Mouse (Mus musculus) lung, postnatal 0 days (tissue): ENCODE measurements around the gene Gnpat. TPM values are rescaled to one million over a fixed set of nuclear protein-coding genes. Genes with fewer than 3 reads are reported as not detected.

Experiments
- ATAC-seq: fragments of 200-750 bp; cut with Nextera tagmentation; 2 replicates; pipeline ENCODE4 v1.8.0; 2017; ENCODE audit warnings: moderate library complexity
- DNase-seq: peaks from one replicate; pipeline ENCODE4 v3.0.0-alpha.2; 2016; ENCODE audit warnings: low spot score
- H3K27ac ChIP-seq: fragments of 300-500 bp; sonication (generic); 2 replicates; pipeline ENCODE4 v1.5.1; 2014; ENCODE audit warnings: antibody characterized with exemption, mild to moderate bottlenecking, low read length, mixed read lengths
- H3K27me3 ChIP-seq: fragments of 300-500 bp; sonication (generic); replicated peaks from 2 replicates; pipeline ENCODE4 v1.6.1; 2014; ENCODE audit warnings: low read length, mixed read lengths; ENCODE audit not compliant: insufficient read depth
- H3K36me3 ChIP-seq: fragments of 300-500 bp; sonication (generic); 2 replicates; pipeline ENCODE4 v1.6.1; 2014; ENCODE audit warnings: low read length, mixed read lengths; ENCODE audit not compliant: insufficient read depth
- H3K4me1 ChIP-seq: fragments of 300-500 bp; sonication (generic); 2 replicates; pipeline ENCODE4 v1.6.1; 2014; ENCODE audit warnings: antibody characterized with exemption, low read depth, low read length, mixed read lengths; ENCODE audit not compliant: insufficient read depth
- H3K4me2 ChIP-seq: fragments of 300-500 bp; sonication (generic); replicated peaks from 2 replicates; pipeline ENCODE4 v1.6.1; 2014; ENCODE audit warnings: low read depth, mild to moderate bottlenecking, low read length, moderate library complexity, mixed read lengths
- H3K4me3 ChIP-seq: fragments of 300-500 bp; sonication (generic); 2 replicates; pipeline ENCODE4 v1.5.1; 2014; ENCODE audit warnings: low read depth, low read length
- H3K9ac ChIP-seq: fragments of 300-500 bp; sonication (generic); replicated peaks from 2 replicates; pipeline ENCODE4 v1.6.1; 2014; ENCODE audit warnings: low read depth, mild to moderate bottlenecking
- H3K9me3 ChIP-seq: fragments of 300-500 bp; sonication (generic); 2 replicates; pipeline ENCODE4 v1.6.1; 2016; ENCODE audit warnings: low read length, mixed read lengths
- CTCF ChIP-seq: IDR thresholded peaks from 2 replicates; pipeline ENCODE4 v1.5.1; 2016; ENCODE audit warnings: antibody characterized with exemption, mild to moderate bottlenecking
- EP300 ChIP-seq: IDR thresholded peaks from 2 replicates; pipeline ENCODE4 v1.6.1; 2016; ENCODE audit warnings: antibody characterized with exemption, mild to moderate bottlenecking, control low read depth
- WGBS: fragments of 180-500 bp; shearing (Covaris S2); extraction: QIAGEN DNeasy Blood & Tissue Kit; methylation state at CpG from one replicate; pipeline ENCODE4 v1.1.7; 2014; 5-methylcytosine and 5-hydroxymethylcytosine counted together
- polyA plus RNA-seq: library from polyadenylated mRNA; unstranded; fragments of >200 nt; fragmentation: Nextera tagmentation; extraction: Ambion mirVana; gene quantifications from 2 replicates; pipeline ENCODE4 v1.2.1, GENCODE M21; 2015

The Gnpat gene
- 67.8 and 71.5 TPM in 2 replicates for polyA plus RNA-seq

- Histone ChIP-seq H3K4me1 (peaks cover 3% of the 10 kb centered on the region; the same call in 1 of the 2 replicates), H3K27me3 (no peaks in the 10 kb centered on the region), H3K27ac (peak within 1 kb of the TSS; percentile 95), H3K36me3 (peaks cover 5% of the 10 kb centered on the region; the same call in 1 of the 2 replicates), H3K9ac (peak within 1 kb of the TSS; percentile 96), H3K4me2 (peak within 1 kb of the TSS; percentile 76), H3K4me3 (peak within 1 kb of the TSS; percentile 93), H3K9me3 (no peaks in the 10 kb centered on the region)
- 1% methylated on average over 46 of the region's 55 CpGs for WGBS
- TF ChIP-seq CTCF = no peak
- TF ChIP-seq EP300 = no peak
- ATAC-seq = peak; percentile 96
- peak; percentile 93 for DNase-seq
Measured at GRCm38 (mm10) chr8:124862321-124863162, at the start of gene Gnpat, which contains the start of gene 2810004N23Rik. TSS of gene Gnpat (plus strand) at chr8:124863033. TSS of gene 2810004N23Rik (minus strand) at chr8:124863120.

GRCm38 (mm10) chr8:124813326-124813725 lies 49.5 kb upstream of the Gnpat start:
- Histone ChIP-seq H3K36me3 (no peaks in the 10 kb centered on the region), H3K27ac (no peak overlapping the region), H3K4me2 (no peak overlapping the region), H3K4me3 (no peak overlapping the region), H3K9ac (no peak overlapping the region), H3K4me1 (no peaks in the 10 kb centered on the region), H3K27me3 (no peaks in the 10 kb centered on the region), H3K9me3 (0 out of 2 replicates have a peak, but pooled peaks cover 7% of the 10 kb centered on the region)
- ATAC-seq = peak; percentile 12; the same call in 1 of the 2 replicates
- DNase-seq = no peak
- TF ChIP-seq CTCF (no peak), EP300 (no peak)
- 79% methylated on average over 4 of the region's 4 CpGs for WGBS

- no peaks in the 10 kb centered on the region for H3K4me1 ChIP-seq
- DNase-seq (peak; percentile 13), ATAC-seq (peak; percentile 52)
- no peak overlapping the region for H3K4me3 ChIP-seq
- no peaks in the 10 kb centered on the region for H3K27me3 ChIP-seq
- WGBS = 79% methylated on average over 12 of the region's 12 CpGs
- TF ChIP-seq EP300 = no peak
- no peak for TF ChIP-seq CTCF
- no peak overlapping the region for H3K9ac ChIP-seq
- H3K36me3 ChIP-seq = no peaks in the 10 kb centered on the region
- 0 out of 2 replicates have a peak, but pooled peaks cover 7% of the 10 kb centered on the region for H3K9me3 ChIP-seq
- H3K27ac ChIP-seq = no peak overlapping the region
- no peak overlapping the region for H3K4me2 ChIP-seq
Measured at GRCm38 (mm10) chr8:124815870-124816269, 47.0 kb upstream of the Gnpat start.

- TF ChIP-seq CTCF (no peak), EP300 (no peak)
- Histone ChIP-seq H3K4me3 (no peak overlapping the region), H3K27ac (no peak overlapping the region), H3K36me3 (no peaks in the 10 kb centered on the region), H3K9me3 (0 out of 2 replicates have a peak, but pooled peaks cover 7% of the 10 kb centered on the region), H3K27me3 (no peaks in the 10 kb centered on the region), H3K9ac (no peak overlapping the region), H3K4me2 (no peak overlapping the region), H3K4me1 (no peaks in the 10 kb centered on the region)
- DNase-seq = no peak
- ATAC-seq = no peak
- 88% methylated on average over 11 of the region's 11 CpGs for WGBS
Measured at GRCm38 (mm10) chr8:124816866-124817265, 46.0 kb upstream of the Gnpat start.

- Histone ChIP-seq H3K4me2 (no peak overlapping the region), H3K9me3 (0 out of 2 replicates have a peak, but pooled peaks cover 7% of the 10 kb centered on the region), H3K27ac (no peak overlapping the region), H3K4me3 (no peak overlapping the region), H3K36me3 (no peaks in the 10 kb centered on the region), H3K4me1 (no peaks in the 10 kb centered on the region), H3K27me3 (no peaks in the 10 kb centered on the region), H3K9ac (no peak overlapping the region)
- ATAC-seq (no peak), DNase-seq (no peak)
- TF ChIP-seq EP300 = no peak
- TF ChIP-seq CTCF = no peak
- 74% methylated on average over 3 of the region's 3 CpGs for WGBS
Measured at GRCm38 (mm10) chr8:124817361-124817760, 45.5 kb upstream of the Gnpat start.

GRCm38 (mm10) chr8:124819612-124820115 lies 43.2 kb upstream of the Gnpat start:
- 41% methylated on average over 6 of the region's 6 CpGs for WGBS
- TF ChIP-seq EP300 (0 out of 2 replicates have a peak, but pooled peaks have one; percentile 21), CTCF (no peak)
- no peaks in the 10 kb centered on the region for H3K4me1 ChIP-seq
- ATAC-seq = peak; percentile 72
- H3K27ac ChIP-seq = no peak overlapping the region
- peak; percentile 57 for DNase-seq
- 0 out of 2 replicates have a peak, but pooled peaks cover 7% of the 10 kb centered on the region for H3K9me3 ChIP-seq
- H3K27me3 ChIP-seq = no peaks in the 10 kb centered on the region
- no peaks in the 10 kb centered on the region for H3K36me3 ChIP-seq
- no peak overlapping the region for H3K9ac ChIP-seq
- H3K4me3 ChIP-seq = no peak overlapping the region
- no peak overlapping the region for H3K4me2 ChIP-seq
